10 mouse cellular contexts compared by ENCODE assay signal in genomic region chr10:4389461-4390112, GRCm38 (mm10). TPM values are rescaled to one million over a fixed set of nuclear protein-coding genes. Genes with fewer than 3 reads are reported as not detected.
DNase-seq lines count a peak whose midpoint lies in the region; ATAC-seq and TF ChIP-seq lines count a peak whose summit lies in the region.
"Had no signal": no experiment of that assay in that cellular context is flagged by ENCODE, and none has a peak within 500 bp of the region (broad histone marks: within the 10 kb centered on the region; RNA-seq: fewer than 3 reads in every experiment).

No protein-coding gene starts in this region.

- no peak for DNase-seq in heart, adult 18-20 months
- no peak for DNase-seq in G1E (ENCODE audit: low spot score)
- DNase-seq in hindbrain, embryonic 10.5 days (ENCODE audit: low spot score): no peak
- peak; percentile 90 for DNase-seq in midbrain, embryonic 11.5 days (ENCODE audit: low spot score, missing footprints)
- no peak for DNase-seq in kidney, adult 2 months
- no peak for DNase-seq in cerebellum, adult 11-12 months

- no peak for TF ChIP-seq POLR2A in kidney, adult 2 months (IDR thresholded peaks at IDR 0.05; ENCODE audit: low read depth, low read length)

- H3K9me3 ChIP-seq in heart, embryonic 13.5 days: no peaks in the 10 kb centered on the region
- H3K9me3 ChIP-seq in G1E (replicated peaks): no peaks in the 10 kb centered on the region
- 0 out of 2 replicates have a peak, but pooled peaks cover 7% of the 10 kb centered on the region for H3K9me3 ChIP-seq in hindbrain, embryonic 10.5 days
- no peaks in the 10 kb centered on the region for H3K9me3 ChIP-seq in midbrain, embryonic 11.5 days (ENCODE audit: control insufficient read depth, low read length)

- ATAC-seq in heart, embryonic 13.5 days (ENCODE audit: extremely low read depth, insufficient number of reproducible peaks, low FRiP score, low TSS enrichment): no peak
- no peak for ATAC-seq in G1E (ENCODE audit: extremely low read depth, insufficient number of reproducible peaks, low FRiP score, poor library complexity, severe bottlenecking)
- no peak for ATAC-seq in midbrain, embryonic 11.5 days (ENCODE audit: low FRiP score)
- ATAC-seq in activated CD4-positive, CD25-positive, alpha-beta regulatory T cell, adult 4 months: no peak
- ATAC-seq: Patski had no signal

- peaks cover 20% of the 10 kb centered on the region for H3K36me3 ChIP-seq in heart, embryonic 13.5 days
- peaks cover 50% of the 10 kb centered on the region for H3K36me3 ChIP-seq in G1E (replicated peaks)
- peaks cover 23% of the 10 kb centered on the region for H3K36me3 ChIP-seq in hindbrain, embryonic 10.5 days
- no peaks in the 10 kb centered on the region for H3K36me3 ChIP-seq in midbrain, embryonic 11.5 days (ENCODE audit: control insufficient read depth, insufficient read depth, low read length)
- no peaks in the 10 kb centered on the region for H3K36me3 ChIP-seq in kidney, adult 2 months (ENCODE audit: control insufficient read depth, insufficient read depth, low read length)

- H3K4me1 ChIP-seq in heart, embryonic 13.5 days: peaks cover 62% of the 10 kb centered on the region
- H3K4me1 ChIP-seq in G1E (ENCODE audit: insufficient read depth, low read depth, low read length): peaks cover 54% of the 10 kb centered on the region
- peaks cover 40% of the 10 kb centered on the region for H3K4me1 ChIP-seq in hindbrain, embryonic 10.5 days (replicated peaks)
- H3K4me1 ChIP-seq in midbrain, embryonic 11.5 days (ENCODE audit: control insufficient read depth, insufficient read depth, low read length): peaks cover 20% of the 10 kb centered on the region
- H3K4me1 ChIP-seq in kidney, adult 2 months (ENCODE audit: control insufficient read depth, insufficient read depth, low read length): peaks cover 25% of the 10 kb centered on the region

- H3K4me3 ChIP-seq in heart, embryonic 13.5 days: peak overlapping the region; percentile 91
- H3K4me3 ChIP-seq in G1E (ENCODE audit: low read depth, low read length): peak overlapping the region; percentile 90; the same call in 1 of the 2 replicates
- peak overlapping the region; percentile 95 for H3K4me3 ChIP-seq in hindbrain, embryonic 10.5 days
- peak overlapping the region; percentile 4; the same call in 1 of the 2 replicates for H3K4me3 ChIP-seq in midbrain, embryonic 11.5 days (ENCODE audit: low read depth, low read length)
- no peak overlapping the region for H3K4me3 ChIP-seq in kidney, adult 2 months (ENCODE audit: insufficient read depth, low read depth, low read length)

- peak overlapping the region; percentile 100 for H3K9ac ChIP-seq in heart, embryonic 13.5 days
- H3K9ac ChIP-seq in midbrain, embryonic 11.5 days (ENCODE audit: low read length): peak overlapping the region; percentile 31; the same call in 1 of the 2 replicates

- WGBS in heart, embryonic 13.5 days: 41% methylated on average over 5 of the region's 5 CpGs
- WGBS in hindbrain, embryonic 10.5 days: 73% methylated on average over 5 of the region's 5 CpGs
- 67% methylated on average over 5 of the region's 5 CpGs for WGBS in midbrain, embryonic 11.5 days
- 27% methylated on average over 5 of the region's 5 CpGs for WGBS in kidney, adult 2 months

- no peaks in the 10 kb centered on the region for H3K27me3 ChIP-seq in heart, embryonic 13.5 days (replicated peaks)
- no peaks in the 10 kb centered on the region for H3K27me3 ChIP-seq in G1E (ENCODE audit: insufficient read depth, low read length)
- no peaks in the 10 kb centered on the region for H3K27me3 ChIP-seq in hindbrain, embryonic 10.5 days (ENCODE audit: insufficient read depth, poor library complexity, severe bottlenecking)
- no peaks in the 10 kb centered on the region for H3K27me3 ChIP-seq in midbrain, embryonic 11.5 days (ENCODE audit: control insufficient read depth, insufficient read depth, low read length)
- no peaks in the 10 kb centered on the region for H3K27me3 ChIP-seq in kidney, adult 2 months (replicated peaks; ENCODE audit: control insufficient read depth, insufficient read depth, low read length)
- H3K27me3 ChIP-seq: Patski had no signal

- peak overlapping the region; percentile 3; the same call in 1 of the 2 replicates for H3K27ac ChIP-seq in heart, embryonic 13.5 days (replicated peaks)
- no peak overlapping the region for H3K27ac ChIP-seq in hindbrain, embryonic 10.5 days
- H3K27ac ChIP-seq in midbrain, embryonic 11.5 days (ENCODE audit: low read depth, low read length): no peak overlapping the region
- no peak overlapping the region for H3K27ac ChIP-seq in kidney, adult 2 months (ENCODE audit: insufficient read depth, low read depth, low read length)
- H3K27ac ChIP-seq: macrophage had no signal

- peak overlapping the region; percentile 96 for H3K4me2 ChIP-seq in heart, embryonic 13.5 days
- H3K4me2 ChIP-seq in midbrain, embryonic 11.5 days: peak overlapping the region; percentile 94

- TF ChIP-seq CTCF in G1E (IDR thresholded peaks at IDR 0.05; ENCODE audit: low read depth, low read length): no peak
- TF ChIP-seq CTCF in kidney, adult 2 months (conservative IDR thresholded peaks at IDR 0.05; ENCODE audit: insufficient read depth, insufficient read length, low read depth, low read length): no peak

RNA-seq across cellular contexts. Expression of gene Zbtb2, which starts 1.7 kb away (rescaled TPM):
- polyA plus RNA-seq in heart, embryonic 13.5 days (2015; fragmentation: Nextera tagmentation; extraction: Ambion mirVana): 10.2 and 10.5 TPM in 2 replicates
- 1 to 10 TPM; 5.5 to 6.0 TPM for total RNA-seq in heart, adult 18-20 months (2021)
- total RNA-seq in G1E (2014; fragmentation: Nextera tagmentation): 16.7 and 21.5 TPM in 2 replicates
- 11.8 and 11.9 TPM in 2 replicates for total RNA-seq in G1E (2017)
- polyA plus RNA-seq in G1E (2012): 7.3 and 7.5 TPM in 2 replicates
- 18.1 and 20.1 TPM in 2 replicates for polyA plus RNA-seq in hindbrain, embryonic 10.5 days (2016; fragmentation: Nextera tagmentation; extraction: Ambion mirVana)
- 24.0 and 25.6 TPM in 2 replicates for polyA plus RNA-seq in midbrain, embryonic 11.5 days (2014; fragmentation: Nextera tagmentation; extraction: Ambion mirVana)
- polyA plus RNA-seq in activated CD4-positive, CD25-positive, alpha-beta regulatory T cell, adult 4 months (2017; shearing (Covaris generic)): 10 to 100 TPM in 1 of 2 experiments, 1 to 10 TPM in 1; 9.9 to 11.3 TPM
- polyA plus RNA-seq in kidney, adult 2 months (2012; rRNA removed): 6.6 and 6.9 TPM in 2 replicates

RNA-seq across cellular contexts. Expression of gene Rmnd1, which starts 42.6 kb away (rescaled TPM):
- polyA plus RNA-seq in heart, embryonic 13.5 days (2015; fragmentation: Nextera tagmentation; extraction: Ambion mirVana): 70.5 and 84.8 TPM in 2 replicates
- 10 to 100 TPM; 65.8 to 66.0 TPM for total RNA-seq in heart, adult 18-20 months (2021)
- total RNA-seq in G1E (2014; fragmentation: Nextera tagmentation) (65.5 and 82.9 TPM in 2 replicates), G1E (2017) (43.5 and 49.0 TPM in 2 replicates)
- polyA plus RNA-seq in G1E (2012): 3.6 and 11.8 TPM in 2 replicates
- polyA plus RNA-seq in hindbrain, embryonic 10.5 days (2016; fragmentation: Nextera tagmentation; extraction: Ambion mirVana): 42.8 and 49.0 TPM in 2 replicates
- 46.7 and 50.7 TPM in 2 replicates for polyA plus RNA-seq in midbrain, embryonic 11.5 days (2014; fragmentation: Nextera tagmentation; extraction: Ambion mirVana)
- 10 to 100 TPM; 34.0 to 47.7 TPM for polyA plus RNA-seq in activated CD4-positive, CD25-positive, alpha-beta regulatory T cell, adult 4 months (2017; shearing (Covaris generic))
- 66.7 and 72.2 TPM in 2 replicates for polyA plus RNA-seq in kidney, adult 2 months (2012; rRNA removed)

RNA-seq across cellular contexts. Expression of gene Armt1, which starts 42.7 kb away (rescaled TPM):
- 15.2 and 15.7 TPM in 2 replicates for polyA plus RNA-seq in heart, embryonic 13.5 days (2015; fragmentation: Nextera tagmentation; extraction: Ambion mirVana)
- total RNA-seq in heart, adult 18-20 months (2021): 10 to 100 TPM in 1 of 2 experiments, 1 to 10 TPM in 1; 8.8 to 10.1 TPM
- total RNA-seq in G1E (2014; fragmentation: Nextera tagmentation): 43.2 and 50.4 TPM in 2 replicates
- total RNA-seq in G1E (2017): 39.2 and 42.8 TPM in 2 replicates
- 4.3 and 13.6 TPM in 2 replicates for polyA plus RNA-seq in G1E (2012)
- polyA plus RNA-seq in hindbrain, embryonic 10.5 days (2016; fragmentation: Nextera tagmentation; extraction: Ambion mirVana): 27.4 and 31.7 TPM in 2 replicates
- 27.7 and 30.5 TPM in 2 replicates for polyA plus RNA-seq in midbrain, embryonic 11.5 days (2014; fragmentation: Nextera tagmentation; extraction: Ambion mirVana)
- polyA plus RNA-seq in activated CD4-positive, CD25-positive, alpha-beta regulatory T cell, adult 4 months (2017; shearing (Covaris generic)): 10 to 100 TPM; 30.8 to 39.0 TPM
- 7.9 and 9.1 TPM in 2 replicates for polyA plus RNA-seq in kidney, adult 2 months (2012; rRNA removed)
